Mouse (Mus musculus) limb, embryonic 14.5 days (tissue): ENCODE data around the gene Vwa3a. TPM values are rescaled to one million over a fixed set of nuclear protein-coding genes. Genes with fewer than 3 reads are reported as not detected.

Experiments used
- ATAC-seq: fragments of 200-750 bp; cut with Nextera tagmentation; 2 replicates; pipeline ENCODE4 v1.8.0; 2017; ENCODE audit warnings: low read depth, moderate number of reproducible peaks, moderate TSS enrichment; ENCODE audit not compliant: low FRiP score
- DNase-seq: peaks from one replicate; pipeline ENCODE4 v3.0.0-alpha.2; 2015; ENCODE audit warnings: low spot score
- H3K27ac ChIP-seq: fragments of 300-500 bp; sonication (generic); replicated peaks from 2 replicates; pipeline ENCODE4 v1.5.1; 2014; ENCODE audit warnings: low read depth, mild to moderate bottlenecking, low read length, moderate library complexity, mixed read lengths
- H3K27me3 ChIP-seq: fragments of 300-500 bp; sonication (generic); 2 replicates; pipeline ENCODE4 v1.6.1; 2014; ENCODE audit warnings: low read length, mixed read lengths; ENCODE audit not compliant: control insufficient read depth, insufficient read depth
- H3K36me3 ChIP-seq: fragments of 300-500 bp; sonication (generic); 2 replicates; pipeline ENCODE4 v1.6.1; 2014; ENCODE audit warnings: mild to moderate bottlenecking, low read length, moderate library complexity, mixed read lengths; ENCODE audit not compliant: control insufficient read depth, insufficient read depth
- H3K4me1 ChIP-seq: fragments of 300-500 bp; sonication (generic); 2 replicates; pipeline ENCODE4 v1.6.1; 2014; ENCODE audit warnings: antibody characterized with exemption, low read length, mixed read lengths; ENCODE audit not compliant: control insufficient read depth, insufficient read depth
- H3K4me2 ChIP-seq: fragments of 300-500 bp; sonication (generic); replicated peaks from 2 replicates; pipeline ENCODE4 v1.6.1; 2014; ENCODE audit warnings: low read depth, mild to moderate bottlenecking, low read length, moderate library complexity; ENCODE audit not compliant: severe bottlenecking
- H3K4me3 ChIP-seq: fragments of 300-500 bp; sonication (generic); replicated peaks from 2 replicates; pipeline ENCODE4 v1.5.1; 2014; ENCODE audit warnings: low read length
- H3K9ac ChIP-seq: fragments of 300-500 bp; sonication (generic); 2 replicates; pipeline ENCODE4 v1.6.1; 2014; ENCODE audit warnings: mild to moderate bottlenecking, low read depth, low read length, moderate library complexity; ENCODE audit not compliant: severe bottlenecking
- H3K9me3 ChIP-seq: fragments of 300-500 bp; sonication (generic); 2 replicates; pipeline ENCODE4 v1.6.1; 2016; ENCODE audit warnings: low read length; ENCODE audit not compliant: control insufficient read depth
- POLR2A ChIP-seq: fragments of 200-500 bp; IDR thresholded peaks from 2 replicates; pipeline ENCODE4 v1.8.0; 2012; ENCODE audit warnings: inconsistent platforms, mild to moderate bottlenecking, moderate library complexity, borderline replicate concordance; ENCODE audit not compliant: insufficient read depth, insufficient read length; ENCODE audit errors: extremely low read depth
- WGBS: fragments of 180-500 bp; shearing (Covaris S2); extraction: QIAGEN DNeasy Blood & Tissue Kit; methylation state at CpG from one replicate; pipeline ENCODE4 v1.1.7; 2014; 5-methylcytosine and 5-hydroxymethylcytosine counted together
- polyA plus RNA-seq, 2 experiments: library from polyadenylated mRNA; depleted of rRNA in 1 of 2; stranded (reverse) in 1 of 2; unstranded in 1 of 2; fragments of >200 nt; fragmentation: Nextera tagmentation in 1 of 2; extraction: Ambion mirVana in 1 of 2; gene quantifications; 2 replicates each; pipeline versions ENCODE4 v1.2.1 to v1.2.3; 2012 to 2014

The Vwa3a gene
- polyA plus RNA-seq, 2 experiments, result 0.10 to 0.19 TPM

GRCm38 (mm10) chr7:120732906-120733305 is 6.2 kb upstream of the Vwa3a start:
- 68% methylated on average over 7 of the region's 7 CpGs for WGBS
- H3K27me3 ChIP-seq, result no peaks in the 10 kb centered on the region
- ATAC-seq (no peak), DNase-seq (no peak)
- no peak overlapping the region for H3K9ac ChIP-seq
- H3K36me3 ChIP-seq, result peaks cover 26% of the 10 kb centered on the region
- H3K27ac ChIP-seq, result no peak overlapping the region
- H3K4me1 ChIP-seq, result no peaks in the 10 kb centered on the region
- no peak overlapping the region for H3K4me2 ChIP-seq
- no peaks in the 10 kb centered on the region for H3K9me3 ChIP-seq
- TF ChIP-seq POLR2A, result no peak
- no peak overlapping the region for H3K4me3 ChIP-seq

GRCm38 (mm10) chr7:120739558-120740101 is 512 bp downstream of the Vwa3a start:
- Histone ChIP-seq H3K27me3 (no peaks in the 10 kb centered on the region), H3K4me1 (no peaks in the 10 kb centered on the region; the same call in 1 of the 2 replicates), H3K36me3 (0 out of 2 replicates have a peak, but pooled peaks cover 4% of the 10 kb centered on the region), H3K4me2 (no peak overlapping the region), H3K9ac (no peak overlapping the region), H3K4me3 (no peak overlapping the region), H3K9me3 (no peaks in the 10 kb centered on the region), H3K27ac (no peak overlapping the region)
- ATAC-seq (no peak), DNase-seq (no peak)
- TF ChIP-seq POLR2A, result no peak
- WGBS, result 13% methylated on average over 5 of the region's 5 CpGs

DNA sequence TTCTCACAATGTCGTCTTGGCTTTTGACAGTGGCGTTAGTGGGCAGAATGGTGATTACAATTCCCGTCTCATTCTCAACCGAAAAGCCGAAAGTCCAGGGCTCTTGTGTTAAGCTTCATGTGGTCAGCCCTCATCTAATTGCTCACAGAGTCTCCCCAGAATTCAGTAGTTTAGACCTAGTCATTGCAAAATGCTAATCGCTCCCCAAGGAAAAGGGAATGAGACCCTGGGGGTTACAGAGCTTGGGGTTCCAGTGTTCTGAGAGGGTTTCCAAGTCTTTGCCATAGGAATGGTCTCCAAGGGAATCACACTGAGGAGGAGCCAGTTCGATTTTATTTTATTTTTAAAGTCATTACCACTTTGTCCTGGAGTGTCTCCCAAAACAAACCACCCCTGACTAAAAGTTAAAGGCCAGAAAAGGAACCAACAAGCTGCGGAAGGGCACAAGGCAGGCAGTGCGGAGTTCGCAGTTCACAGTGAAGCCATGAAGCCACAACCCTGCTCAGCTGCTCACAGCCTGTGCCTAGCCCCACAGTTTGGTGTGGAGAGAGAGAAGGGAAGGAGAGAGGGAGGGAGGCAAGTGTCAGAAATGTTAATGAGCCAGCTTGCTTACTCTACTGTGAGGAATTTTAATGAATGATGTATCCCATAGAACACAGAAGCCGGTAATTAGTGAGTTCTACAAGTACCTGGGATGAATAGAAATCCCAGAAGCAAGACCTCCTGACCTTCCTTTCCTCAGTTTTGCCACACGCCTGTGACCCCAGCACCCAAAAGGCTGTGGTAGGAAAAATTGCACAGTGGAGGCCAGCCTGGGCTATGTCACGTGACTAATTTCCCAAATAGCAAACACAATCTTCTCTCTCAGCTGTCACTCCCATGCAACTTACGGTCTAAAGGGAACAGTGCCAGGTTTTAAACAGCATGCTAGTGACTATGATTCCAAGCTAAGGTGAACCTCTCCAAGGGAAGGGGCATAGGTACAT is 4.5 kb downstream of the Vwa3a start:
- DNase-seq (no peak), ATAC-seq (no peak)
- Histone ChIP-seq H3K36me3 (no peaks in the 10 kb centered on the region), H3K4me1 (no peaks in the 10 kb centered on the region; the same call in 1 of the 2 replicates), H3K9me3 (no peaks in the 10 kb centered on the region), H3K9ac (no peak overlapping the region), H3K27ac (no peak overlapping the region), H3K4me2 (no peak overlapping the region), H3K4me3 (no peak overlapping the region), H3K27me3 (no peaks in the 10 kb centered on the region)
- 66% methylated on average over 14 of the region's 14 CpGs for WGBS
- TF ChIP-seq POLR2A, result no peak

DNA sequence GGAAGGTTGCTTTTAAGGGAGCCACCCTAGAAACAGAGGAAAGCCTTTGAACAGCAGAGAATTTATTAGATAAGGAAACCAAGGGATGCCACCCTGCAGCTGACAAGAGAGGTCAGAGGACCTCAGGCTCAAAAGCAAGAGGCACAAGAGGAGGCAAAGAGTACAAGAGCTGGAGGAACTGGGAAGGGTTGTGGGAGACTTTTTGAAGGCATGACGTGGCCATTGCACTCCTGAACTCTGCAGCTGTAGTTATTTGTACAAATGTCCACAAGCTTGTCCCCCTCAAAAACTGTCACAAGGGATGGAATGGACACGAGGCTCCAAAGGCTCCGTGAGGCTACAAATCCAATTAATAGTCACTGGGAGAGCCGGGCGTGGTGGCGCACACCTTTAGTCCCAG is 5.5 kb downstream of the Vwa3a start:
- Histone ChIP-seq H3K9ac (no peak overlapping the region), H3K36me3 (no peaks in the 10 kb centered on the region), H3K4me1 (no peaks in the 10 kb centered on the region; the same call in 1 of the 2 replicates), H3K4me3 (no peak overlapping the region), H3K27ac (no peak overlapping the region), H3K27me3 (no peaks in the 10 kb centered on the region), H3K4me2 (no peak overlapping the region), H3K9me3 (no peaks in the 10 kb centered on the region)
- DNase-seq (no peak), ATAC-seq (no peak)
- TF ChIP-seq POLR2A, result no peak
- WGBS, result 86% methylated on average over 6 of the region's 6 CpGs

DNA sequence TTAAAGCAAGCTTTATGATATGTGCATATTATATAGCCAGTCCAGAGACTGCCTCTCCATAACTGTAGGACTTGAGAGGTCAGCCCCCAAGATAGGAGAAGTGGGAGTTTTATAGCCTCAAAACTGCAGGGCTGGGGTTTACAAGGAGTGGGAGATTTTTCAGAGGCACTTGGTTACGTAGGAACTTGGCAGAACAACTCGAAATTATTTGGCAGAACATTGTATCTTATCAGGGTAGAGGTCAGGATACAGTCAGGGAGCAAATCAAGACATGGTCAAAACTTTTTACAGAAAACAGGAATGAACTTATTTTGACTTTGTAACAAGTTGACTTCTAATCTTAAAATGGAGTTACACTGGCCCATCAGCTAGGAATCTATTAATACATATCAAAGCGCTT is 6.9 kb downstream of the Vwa3a start:
- 64% methylated on average over 3 of the region's 3 CpGs for WGBS
- DNase-seq, result no peak
- TF ChIP-seq POLR2A, result no peak
- Histone ChIP-seq H3K27ac (no peak overlapping the region), H3K4me1 (no peaks in the 10 kb centered on the region), H3K4me2 (no peak overlapping the region), H3K4me3 (no peak overlapping the region), H3K36me3 (no peaks in the 10 kb centered on the region), H3K27me3 (no peaks in the 10 kb centered on the region), H3K9me3 (no peaks in the 10 kb centered on the region), H3K9ac (no peak overlapping the region)
- ATAC-seq, result 0 out of 2 replicates have a peak, but pooled peaks have one; percentile 26
